Mouse (Mus musculus): ENCODE results near the gene Tfe3.

Gene Tfe3

DNA sequence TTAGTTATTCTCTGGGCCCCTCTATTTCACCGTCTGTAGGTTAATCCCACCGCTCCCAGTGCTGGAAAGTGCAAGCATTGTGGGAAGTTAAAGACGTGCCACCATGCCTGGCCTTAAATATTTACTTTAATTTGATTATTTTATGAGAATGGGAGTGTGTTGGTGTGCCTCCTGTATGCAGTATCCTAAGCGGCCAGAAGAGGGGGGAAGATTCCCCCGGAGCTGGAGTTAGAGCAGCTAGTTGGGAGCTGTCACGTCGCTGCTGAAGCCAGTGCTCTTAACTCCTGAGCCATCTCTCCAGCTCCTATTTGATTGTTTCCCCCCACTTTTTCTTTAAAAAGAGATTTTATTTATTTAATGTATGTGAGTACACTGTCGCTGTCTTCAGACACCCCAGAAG lies 52.7 kb downstream of the Tfe3 start:
- peak; percentile 18 for DNase-seq (ENCODE audit: low spot score)

DNA sequence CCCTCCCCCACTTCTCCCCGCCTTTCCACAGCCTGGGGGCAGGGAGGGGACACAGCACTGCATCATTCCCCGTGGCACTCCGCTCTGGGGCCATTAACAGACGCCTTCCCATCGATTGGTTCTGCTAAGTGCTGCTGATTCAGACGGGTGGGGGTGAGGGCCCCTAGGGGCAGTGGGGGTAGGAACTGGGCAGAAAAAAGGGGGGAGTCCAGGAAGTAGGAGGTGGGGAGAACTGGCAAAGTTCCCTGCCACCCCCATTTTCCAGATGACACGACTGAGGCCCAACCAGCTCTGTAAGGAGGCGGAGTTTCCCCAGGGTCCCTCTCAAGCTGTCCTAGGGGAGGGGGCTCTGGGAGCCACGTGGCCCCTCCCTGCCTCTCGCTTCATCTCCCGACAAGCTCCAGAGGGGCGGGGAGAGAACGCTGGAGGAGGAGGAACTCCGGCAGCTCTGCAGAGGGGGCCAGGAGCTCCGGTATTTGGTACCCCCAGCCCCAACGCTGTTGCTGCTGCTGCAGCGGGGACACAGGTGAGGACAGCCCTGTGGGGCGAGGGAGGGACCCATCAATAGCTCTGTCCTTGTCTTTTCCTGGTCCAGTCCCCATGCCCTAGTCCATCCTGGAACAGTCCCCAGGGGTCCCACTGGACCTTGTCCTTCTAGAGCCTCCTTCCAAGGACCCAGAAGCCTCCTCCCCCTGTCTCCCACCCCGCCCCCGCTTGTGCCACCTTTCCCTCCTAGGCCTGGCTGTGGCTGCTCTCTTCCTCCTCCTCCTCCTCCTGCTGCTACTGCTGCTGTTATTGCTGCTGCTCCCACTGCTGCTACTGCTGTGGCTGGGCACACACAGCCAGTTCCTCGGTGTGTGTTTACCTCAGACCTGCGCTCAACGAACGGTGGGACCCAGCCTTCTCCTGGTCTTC lies 59.8 kb downstream of the Tfe3 start, which contains the start of gene Kcnd1:
Gene Kcnd1, plus strand, starts transcription at position 425 of the 915 bp plus-strand sequence.
- peak; percentile 19 for DNase-seq (ENCODE audit: low spot score)
